Mouse (Mus musculus) splenic B cell, adult 2 months (primary cell): ENCODE measurements around the gene Nfib.

ENCODE experiments used
- DNase-seq: peaks from one replicate; pipeline ENCODE4 v3.0.0-alpha.2; 2011; ENCODE audit warnings: low read depth, low spot score
- H3K27me3 ChIP-seq: 2 replicates; pipeline ENCODE4 v1.6.1; 2012; ENCODE audit warnings: mild to moderate bottlenecking, low read length, moderate library complexity, mixed read lengths; ENCODE audit not compliant: control insufficient read depth, poor library complexity, insufficient read depth, severe bottlenecking
- H3K36me3 ChIP-seq: 2 replicates; pipeline ENCODE4 v1.6.1; 2012; ENCODE audit warnings: mild to moderate bottlenecking, low read length, moderate library complexity, mixed read lengths; ENCODE audit not compliant: control insufficient read depth, poor library complexity, insufficient read depth, severe bottlenecking

The Nfib gene

DNA sequence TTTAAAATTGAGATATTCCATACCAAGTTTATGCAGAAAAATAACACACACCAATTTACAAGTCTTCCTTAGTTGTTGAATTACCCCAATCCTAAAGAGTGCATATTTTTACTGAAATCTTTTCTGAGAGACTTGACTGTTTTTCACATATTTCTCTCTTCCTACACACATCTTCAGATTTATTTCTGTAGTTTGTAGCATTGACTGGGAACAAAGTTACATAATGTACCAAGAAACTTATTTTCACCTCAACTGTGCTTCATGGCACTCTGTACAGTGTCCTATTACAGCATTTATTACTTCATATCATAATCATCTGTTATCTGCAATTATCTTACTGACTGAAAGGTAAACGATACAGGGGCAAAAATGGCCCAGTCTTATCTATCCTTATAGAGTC lies 406.9 kb downstream of the Nfib start:
- no peak for DNase-seq
- no peaks in the 10 kb centered on the region; the same call in 1 of the 2 replicates for H3K27me3 ChIP-seq
- H3K36me3 ChIP-seq = no peaks in the 10 kb centered on the region

DNA sequence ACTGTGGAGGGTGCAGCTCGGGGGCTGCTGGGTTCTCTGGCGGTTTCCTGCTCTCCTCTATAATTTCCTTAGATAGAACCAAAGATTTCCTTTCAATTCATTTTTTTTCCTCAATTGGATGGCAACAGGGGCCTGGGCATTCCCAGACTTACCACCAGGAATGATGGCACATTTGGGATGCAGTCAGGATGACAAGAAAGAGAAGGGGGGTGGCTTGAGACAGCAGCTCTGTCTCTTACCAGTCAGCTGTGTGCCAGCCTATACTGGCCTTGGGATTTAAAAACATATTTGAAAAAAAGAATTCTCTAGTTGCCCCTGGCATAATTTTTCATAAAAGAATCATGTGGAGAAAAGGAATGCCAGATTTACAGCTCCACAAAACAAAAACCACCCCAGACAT lies 408.0 kb downstream of the Nfib start:
- no peaks in the 10 kb centered on the region; the same call in 1 of the 2 replicates for H3K27me3 ChIP-seq
- no peaks in the 10 kb centered on the region for H3K36me3 ChIP-seq
- DNase-seq = no peak

DNA sequence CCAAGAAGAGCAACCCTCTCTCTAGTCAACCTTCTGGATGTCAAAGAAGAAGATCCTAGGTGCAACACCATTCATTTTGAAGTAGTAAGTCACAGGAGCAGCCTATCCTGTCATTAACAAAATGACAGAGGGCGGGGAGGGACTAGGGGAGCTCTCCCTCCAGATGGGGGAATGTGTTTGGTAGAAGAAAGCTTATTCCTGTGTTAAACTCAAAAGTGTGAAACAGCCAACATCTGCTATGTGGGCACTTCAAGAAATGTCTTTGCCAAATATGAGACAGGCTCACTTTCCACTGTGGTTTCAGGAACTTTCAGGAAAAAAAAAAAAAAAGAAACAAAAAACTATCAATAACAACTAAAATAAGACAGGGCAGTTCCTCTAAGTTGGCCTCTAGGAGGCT lies 411.5 kb downstream of the Nfib start:
- Histone ChIP-seq H3K27me3 (no peaks in the 10 kb centered on the region), H3K36me3 (no peaks in the 10 kb centered on the region)
- no peak for DNase-seq

DNA sequence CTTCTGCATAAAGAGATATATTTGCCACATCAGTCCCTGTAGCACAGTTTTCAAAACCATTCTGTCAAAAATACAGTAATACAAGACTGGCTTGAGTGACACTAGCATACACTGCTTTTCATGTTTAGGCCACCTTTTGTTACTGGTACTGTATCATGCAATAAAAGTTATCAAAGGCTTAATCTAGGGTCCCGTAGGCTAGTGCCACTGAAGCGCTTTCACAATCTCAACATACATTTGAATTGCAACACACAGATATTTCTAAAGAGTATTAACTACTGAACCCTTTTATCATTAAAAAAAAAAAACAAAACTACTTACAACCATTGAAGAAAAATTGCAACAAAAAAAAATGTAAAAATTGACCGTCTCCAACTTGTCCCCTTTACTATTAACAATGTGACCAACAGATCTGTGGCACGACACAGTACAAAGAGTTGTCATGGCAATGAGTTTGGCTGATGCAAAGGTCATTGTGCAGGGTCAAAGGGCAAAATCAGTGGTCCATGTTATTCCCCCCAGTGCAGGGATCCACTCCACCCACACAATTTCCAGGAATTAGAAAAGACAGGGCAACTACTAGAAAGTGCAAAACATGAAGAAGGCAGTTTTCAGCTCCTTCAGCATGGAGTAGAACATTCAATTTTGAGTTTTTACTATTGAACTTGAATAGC lies 414.2 kb downstream of the Nfib start:
- Histone ChIP-seq H3K27me3 (no peaks in the 10 kb centered on the region), H3K36me3 (no peaks in the 10 kb centered on the region)
- no peak for DNase-seq

DNA sequence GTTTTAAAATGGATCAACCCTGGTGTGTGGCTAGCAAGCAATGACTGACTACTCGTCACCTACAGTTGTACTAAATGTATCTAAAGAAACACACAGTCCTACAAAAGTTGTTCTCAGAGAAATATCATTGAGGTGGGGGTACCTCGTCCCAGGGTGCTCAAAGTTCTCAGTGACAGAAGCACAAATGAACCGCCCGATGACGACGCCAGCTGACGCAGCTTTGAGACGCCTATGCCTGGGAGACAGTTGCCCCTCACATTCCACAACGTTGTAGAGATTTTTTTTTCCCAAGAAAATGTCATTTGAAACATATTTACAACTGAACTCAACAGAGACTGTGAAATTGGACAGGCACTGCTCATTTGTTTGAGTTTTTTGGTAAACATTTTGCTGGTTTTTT lies 414.9 kb downstream of the Nfib start:
- H3K36me3 ChIP-seq = no peaks in the 10 kb centered on the region
- no peak for DNase-seq
- H3K27me3 ChIP-seq = no peaks in the 10 kb centered on the region

DNA sequence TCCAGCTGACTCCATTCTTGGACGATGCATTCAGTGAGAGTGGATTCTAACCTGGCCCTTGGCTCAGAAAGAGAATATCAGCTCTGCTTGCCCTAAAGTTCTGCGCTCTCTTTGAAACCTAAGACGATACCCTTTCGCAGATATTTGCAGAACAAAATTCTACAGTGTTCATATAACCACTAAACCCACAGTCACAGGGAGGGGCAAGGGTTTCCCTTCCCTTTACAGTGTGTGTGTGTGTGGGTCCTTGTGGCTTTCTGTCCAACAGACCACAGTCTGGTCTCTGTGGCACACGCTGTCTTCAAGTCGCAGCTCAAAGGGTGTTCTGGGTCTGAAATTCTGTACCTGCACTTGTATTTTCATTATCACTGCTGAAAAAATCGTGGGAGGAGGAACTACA lies 416.0 kb downstream of the Nfib start:
- DNase-seq = no peak
- H3K27me3 ChIP-seq = no peaks in the 10 kb centered on the region
- no peaks in the 10 kb centered on the region for H3K36me3 ChIP-seq

DNA sequence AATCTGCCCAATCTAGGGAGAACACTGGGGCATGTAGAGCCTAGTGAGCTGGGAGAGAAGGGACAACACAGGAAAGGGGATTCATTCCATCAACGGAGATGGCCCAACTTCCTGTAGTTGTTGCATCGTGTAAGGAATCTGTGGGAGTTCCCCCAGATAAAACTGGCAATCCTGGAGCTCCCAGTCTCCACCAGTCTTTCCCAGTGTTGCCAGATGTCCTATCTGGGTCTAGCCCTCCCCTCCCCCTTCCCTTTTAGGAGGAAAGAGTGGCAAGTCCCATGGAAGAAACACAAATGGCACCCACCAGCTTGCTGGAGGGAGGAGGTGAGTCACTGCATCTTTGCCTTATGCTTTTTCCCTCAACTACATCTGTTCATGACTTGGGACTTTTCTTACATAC lies 417.4 kb downstream of the Nfib start:
- Histone ChIP-seq H3K27me3 (no peaks in the 10 kb centered on the region), H3K36me3 (no peaks in the 10 kb centered on the region)

DNA sequence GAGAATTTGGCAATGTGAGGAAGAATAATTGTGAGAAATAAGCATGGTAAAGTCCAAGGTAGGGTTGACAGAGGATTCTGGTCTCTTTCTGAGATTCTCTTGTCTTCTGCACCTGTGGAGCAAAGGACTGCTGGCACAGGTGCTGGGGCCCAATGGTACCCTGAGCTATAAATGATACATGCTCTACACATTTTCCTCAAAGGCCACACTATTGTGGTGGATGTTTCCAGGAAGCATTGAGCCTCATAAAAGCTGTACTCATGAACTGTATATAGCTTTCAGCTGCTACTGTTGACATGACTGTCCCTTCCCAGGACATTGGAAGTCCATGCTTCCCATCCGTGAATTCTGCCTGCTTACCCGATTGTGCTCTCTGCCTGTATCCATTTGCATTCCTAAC lies 418.1 kb downstream of the Nfib start:
- DNase-seq = no peak
- no peaks in the 10 kb centered on the region for H3K36me3 ChIP-seq

More for the DNA sequence above, 417.4 kb downstream of the Nfib start:
- DNase-seq = no peak

DNA sequence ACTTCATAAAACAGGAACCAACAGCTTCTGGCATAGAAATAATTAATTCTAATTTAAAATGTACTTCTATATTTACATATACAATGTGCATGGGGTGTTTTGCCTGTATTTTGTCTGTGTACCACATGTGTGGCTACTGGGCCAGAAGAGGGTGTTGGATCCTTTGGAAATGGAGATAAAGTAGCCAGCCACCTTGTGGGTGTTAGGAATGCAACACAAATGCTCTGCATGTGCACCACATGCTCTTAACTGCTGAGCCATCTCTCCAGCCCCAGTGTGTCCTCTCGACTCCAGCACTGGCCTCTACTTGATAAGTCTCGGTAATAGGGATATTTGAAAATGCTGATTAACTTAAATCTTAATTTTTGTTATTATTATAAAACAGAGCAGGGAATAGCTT lies 418.6 kb downstream of the Nfib start:
- no peaks in the 10 kb centered on the region for H3K36me3 ChIP-seq
- no peak for DNase-seq
- H3K27me3 ChIP-seq = no peaks in the 10 kb centered on the region

More for the DNA sequence above, 418.1 kb downstream of the Nfib start:
- H3K27me3 ChIP-seq = no peaks in the 10 kb centered on the region

DNA sequence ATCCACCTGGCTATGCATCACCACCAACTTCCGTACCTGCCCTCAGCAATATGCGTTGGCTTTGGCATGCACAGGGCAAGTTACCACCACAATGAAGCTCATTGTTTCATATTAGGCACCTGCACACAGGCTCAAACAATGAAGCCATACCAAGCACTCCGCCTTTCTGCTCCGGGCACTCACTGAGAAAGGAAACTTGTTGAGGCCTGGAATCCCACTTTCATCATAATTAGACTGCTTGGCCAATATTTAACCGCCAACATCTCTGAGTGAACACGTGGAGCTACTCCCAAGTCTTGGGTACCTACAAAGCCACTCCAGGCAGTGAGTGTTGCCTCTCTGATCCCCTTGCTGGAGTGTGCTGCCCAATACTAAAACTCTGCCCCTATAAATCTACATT lies 422.0 kb downstream of the Nfib start:
- Histone ChIP-seq H3K36me3 (no peaks in the 10 kb centered on the region), H3K27me3 (no peaks in the 10 kb centered on the region)
- no peak for DNase-seq

DNA sequence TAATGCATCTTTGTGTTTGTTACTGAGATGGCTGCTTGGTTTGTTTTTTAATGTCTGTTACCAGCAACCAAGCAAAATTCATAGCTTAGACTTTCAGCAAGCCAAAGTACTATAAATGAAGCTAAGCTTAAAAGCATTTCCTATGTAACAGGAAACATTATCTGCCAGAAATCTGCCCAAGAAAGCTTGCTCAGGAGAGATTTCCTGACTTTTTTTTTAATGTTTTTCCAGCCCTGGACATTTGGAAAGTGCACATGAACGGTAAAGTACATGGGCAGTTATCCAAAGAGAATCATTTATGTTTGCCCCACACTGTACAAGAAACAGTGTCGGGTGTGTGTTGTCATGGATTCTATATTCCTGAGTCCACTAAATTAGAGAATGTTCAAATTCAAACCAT lies 429.6 kb downstream of the Nfib start:
- Histone ChIP-seq H3K36me3 (no peaks in the 10 kb centered on the region), H3K27me3 (no peaks in the 10 kb centered on the region)
- DNase-seq = no peak

DNA sequence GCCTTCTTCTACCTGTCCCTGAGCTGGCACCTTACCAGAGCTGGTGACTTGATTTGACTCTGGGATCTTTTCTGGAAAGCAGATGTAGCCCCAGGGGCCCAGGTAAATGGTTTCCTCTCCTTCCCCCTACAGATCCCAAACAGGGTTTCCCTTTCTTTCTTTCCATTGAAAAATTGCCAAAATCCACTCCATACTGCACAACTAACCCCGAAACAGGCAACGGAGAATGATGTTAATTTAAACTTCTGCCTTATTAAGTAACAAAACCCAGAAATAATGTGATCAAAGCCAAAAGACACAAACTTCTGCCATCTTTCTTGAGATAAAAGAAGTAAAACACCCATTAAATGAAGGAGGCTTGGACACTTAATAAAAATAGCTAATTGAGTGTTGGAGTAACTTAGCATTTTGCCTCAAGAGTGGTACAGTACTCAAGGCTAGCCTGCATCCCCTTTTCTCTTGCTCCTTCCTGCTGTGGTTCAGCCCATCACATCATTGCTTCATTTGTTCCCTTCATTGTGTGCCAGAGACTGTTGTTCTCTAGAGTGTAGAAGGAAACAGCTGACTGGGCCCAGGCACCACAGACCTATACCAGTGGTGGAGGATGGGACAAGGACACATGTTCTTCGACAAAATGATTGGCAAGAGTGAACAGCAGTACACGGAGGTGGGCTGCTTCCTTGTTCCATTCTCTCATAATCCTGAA lies 432.3 kb downstream of the Nfib start:
- no peaks in the 10 kb centered on the region for H3K36me3 ChIP-seq
- no peak for DNase-seq
- no peaks in the 10 kb centered on the region for H3K27me3 ChIP-seq

DNA sequence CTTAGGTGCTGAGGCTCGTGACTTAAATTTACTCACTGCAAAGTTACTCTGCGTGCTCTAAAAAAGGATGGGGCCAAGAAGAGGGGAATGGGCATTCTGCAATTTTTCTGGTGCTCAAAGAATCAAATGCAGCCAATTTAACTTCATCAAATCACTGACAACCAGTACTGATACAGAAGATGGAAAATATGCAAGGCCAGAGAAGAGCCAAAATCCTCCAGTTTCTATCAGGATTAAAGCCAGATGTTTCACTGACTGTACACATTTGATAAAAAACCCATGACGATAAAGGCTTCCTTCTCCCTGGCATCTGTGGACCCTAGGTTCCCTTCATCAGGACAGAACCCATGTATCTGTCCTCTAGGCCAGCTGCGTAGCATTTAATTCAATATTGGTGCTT lies 433.5 kb downstream of the Nfib start:
- DNase-seq = no peak
- Histone ChIP-seq H3K27me3 (no peaks in the 10 kb centered on the region), H3K36me3 (no peaks in the 10 kb centered on the region)

DNA sequence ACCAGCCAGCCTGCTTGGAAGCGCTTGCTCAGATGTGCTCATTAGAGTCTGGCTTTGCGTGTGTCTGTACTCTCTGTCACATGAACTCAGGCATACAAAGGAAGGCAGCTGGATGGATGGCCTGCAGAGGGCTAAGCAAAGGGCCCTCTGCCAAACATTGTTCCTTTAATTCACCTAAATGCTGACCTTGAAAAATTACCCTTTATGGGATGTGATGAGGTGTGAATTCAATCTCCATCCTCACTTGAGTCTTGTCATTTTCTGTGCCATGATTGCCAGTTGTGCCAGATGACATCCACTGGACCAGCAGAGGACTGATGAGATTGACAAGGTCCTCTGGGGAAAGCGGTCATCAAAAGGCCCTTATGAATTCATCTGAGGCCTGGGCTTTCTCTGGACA lies 434.0 kb downstream of the Nfib start:
- DNase-seq = no peak
- no peaks in the 10 kb centered on the region for H3K36me3 ChIP-seq
- H3K27me3 ChIP-seq = no peaks in the 10 kb centered on the region

DNA sequence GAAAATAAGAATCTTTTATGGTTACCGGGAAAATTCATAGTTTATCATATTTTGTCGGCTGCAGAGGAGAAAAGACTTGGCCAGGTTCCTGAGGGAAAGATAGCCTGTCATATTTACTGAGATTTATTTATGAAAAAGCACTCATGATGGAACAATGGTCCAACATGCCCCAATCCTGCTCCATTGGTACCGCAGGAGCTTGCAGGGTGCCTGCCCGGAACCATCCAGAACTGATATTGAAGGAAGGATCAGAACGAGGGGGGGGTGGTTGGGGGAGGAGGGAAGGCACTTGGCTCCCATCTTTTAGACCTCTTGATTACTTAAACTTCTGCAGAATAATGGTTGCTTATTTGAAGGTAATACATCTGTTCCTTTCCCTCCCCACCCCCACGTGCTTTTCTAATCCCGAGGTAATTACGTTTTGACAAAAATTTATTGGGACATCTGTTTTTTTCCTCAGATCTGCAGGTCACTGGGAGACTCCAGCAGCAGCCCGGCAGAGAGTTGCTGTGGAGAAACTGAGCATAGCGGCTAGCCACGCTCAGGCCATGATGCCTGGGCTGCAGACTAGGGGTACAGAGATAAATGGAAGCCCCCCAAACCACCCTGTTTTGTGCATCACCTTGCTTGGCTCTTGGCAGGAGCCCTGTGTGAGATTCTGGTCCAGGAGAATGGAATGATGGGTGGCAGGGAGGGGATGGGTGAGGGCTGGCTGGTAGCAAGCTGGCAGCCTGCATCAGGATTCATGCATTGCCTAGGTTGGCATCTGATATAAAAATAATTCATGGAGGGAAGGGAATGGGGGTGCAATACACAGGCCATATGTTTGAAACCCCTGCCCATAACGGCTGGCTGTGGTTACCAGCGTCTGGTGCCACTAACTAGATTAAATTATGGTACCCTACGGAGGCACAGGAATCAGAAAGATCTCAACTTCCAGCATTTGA lies 437.4 kb downstream of the Nfib start:
- Histone ChIP-seq H3K36me3 (no peaks in the 10 kb centered on the region), H3K27me3 (no peaks in the 10 kb centered on the region)
- DNase-seq = no peak
